Mouse (Mus musculus) gonadal fat pad, adult 2 months (tissue): ENCODE measurements around the gene Trim3. TPM values are rescaled to one million over a fixed set of nuclear protein-coding genes. Genes with fewer than 3 reads are reported as not detected.

ENCODE experiments used
- DNase-seq: peaks from one replicate; pipeline ENCODE4 v3.0.0-alpha.2; 2012; ENCODE audit warnings: low read depth
- polyA plus RNA-seq: library from polyadenylated mRNA; depleted of rRNA; stranded (reverse); fragments of >200 nt; gene quantifications from 2 replicates; pipeline ENCODE4 v1.2.3, GENCODE M21; 2012; rRNA removed

Trim3 gene
- polyA plus RNA-seq = 52.2 and 52.6 TPM in 2 replicates

- DNase-seq = no peak
Measured at GRCm38 (mm10) chr7:105633127-105633800, at the start of gene Trim3. Gene Trim3, minus strand, starts transcription at chr7:105633571.

GRCm38 (mm10) chr7:105650639-105651435, 17.5 kb upstream of the Trim3 start, which contains the start of gene Dnhd1:
Gene Dnhd1, plus strand, starts transcription at chr7:105650827.
- no peak for DNase-seq

DNA sequence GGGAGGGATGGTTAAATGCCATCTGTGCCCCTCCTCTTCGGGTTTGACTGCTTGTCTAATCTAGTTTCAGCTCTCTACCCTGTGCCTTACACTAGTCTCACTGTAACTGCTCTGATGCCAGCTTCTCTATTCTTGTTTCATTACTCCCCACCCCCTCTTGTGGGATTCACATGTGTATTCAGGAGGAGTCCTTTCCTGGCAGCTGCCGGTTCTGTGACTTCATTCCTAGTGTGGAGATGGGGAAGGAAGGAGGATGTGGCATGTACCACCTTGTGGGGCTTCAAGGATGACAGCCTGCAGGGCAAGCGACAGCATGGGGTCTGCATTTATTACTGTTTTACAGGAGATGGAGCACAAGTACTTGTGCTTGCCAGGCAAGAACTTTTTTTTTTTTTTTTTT, 8.6 kb upstream of the Trim3 start:
- DNase-seq = no peak

GRCm38 (mm10) chr7:105640894-105641255, 7.5 kb upstream of the Trim3 start:
- DNase-seq = no peak

DNA sequence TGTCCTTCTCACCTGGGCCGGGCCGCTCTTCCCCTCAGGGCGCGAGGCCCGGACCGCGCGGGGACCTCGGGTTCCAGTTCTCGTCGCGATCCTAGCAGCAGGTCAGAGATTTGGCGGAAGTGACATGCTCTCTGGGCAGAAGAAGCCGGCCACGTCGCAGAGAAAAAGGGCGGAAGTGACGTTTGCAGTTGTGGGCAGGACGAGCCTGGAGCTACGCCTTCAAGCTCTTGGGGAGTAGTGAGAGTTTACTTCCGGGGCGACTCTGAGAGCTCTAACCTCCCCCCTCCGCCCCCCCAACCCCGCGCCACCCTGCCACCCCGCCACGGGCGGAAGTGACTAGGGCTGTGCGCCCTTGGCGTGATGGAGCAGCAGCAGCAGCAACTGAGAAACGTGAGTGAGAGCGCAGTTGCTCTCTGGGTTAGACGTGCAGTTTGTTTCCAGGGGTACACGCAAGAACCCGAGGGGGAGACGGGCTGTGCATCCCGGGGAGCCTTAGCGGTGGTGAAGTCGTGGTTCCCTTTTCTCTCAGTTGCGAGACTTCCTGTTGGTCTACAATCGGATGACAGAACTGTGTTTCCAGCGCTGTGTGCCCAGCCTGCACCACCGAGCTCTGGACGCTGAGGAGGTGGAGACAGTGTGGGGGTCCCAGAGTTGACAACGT, 7.0 kb upstream of the Trim3 start, which contains the start of the genes Arfip2 and Gm45799:
Arfip2 (minus strand) TSS at position 184 of the 661 bp plus-strand sequence.
Gm45799 (plus strand) TSS at position 320 of the 661 bp plus-strand sequence.
- peak; percentile 73 for DNase-seq

- DNase-seq = no peak
Measured at GRCm38 (mm10) chr7:105639756-105640155, 6.4 kb upstream of the Trim3 start, which contains the start of gene Timm10b. Gene Timm10b, plus strand, starts transcription at chr7:105640056.

DNA sequence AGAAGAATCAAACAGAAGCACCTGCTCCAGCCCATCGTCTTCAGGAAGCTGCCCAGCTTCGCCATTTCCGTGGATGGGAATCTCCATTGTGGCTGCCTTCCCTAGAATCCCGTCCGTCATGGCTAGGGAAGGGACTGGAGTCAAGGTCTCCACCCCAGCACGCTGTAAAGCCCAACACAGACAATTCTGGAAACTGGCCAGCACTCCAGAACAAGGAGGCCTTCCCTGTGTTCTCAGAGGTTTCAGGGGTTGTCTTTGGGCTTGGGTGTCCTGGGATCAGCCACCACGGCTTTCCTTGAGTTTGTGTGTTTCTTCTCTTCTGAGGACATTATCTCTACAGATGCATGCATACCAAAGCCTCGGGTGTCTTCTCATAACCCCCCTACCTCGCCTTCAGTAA, 5.9 kb upstream of the Trim3 start:
- no peak for DNase-seq

GRCm38 (mm10) chr7:105638776-105639175, 5.4 kb upstream of the Trim3 start:
- no peak for DNase-seq

- DNase-seq = no peak
Measured at GRCm38 (mm10) chr7:105635726-105636125, 2.4 kb upstream of the Trim3 start.

- DNase-seq = no peak
Measured at GRCm38 (mm10) chr7:105634272-105634920, 1.0 kb upstream of the Trim3 start.

GRCm38 (mm10) chr7:105633801-105634135, 397 bp upstream of the Trim3 start:
- DNase-seq = no peak

GRCm38 (mm10) chr7:105632551-105632972, 809 bp downstream of the Trim3 start:
- no peak for DNase-seq

DNA sequence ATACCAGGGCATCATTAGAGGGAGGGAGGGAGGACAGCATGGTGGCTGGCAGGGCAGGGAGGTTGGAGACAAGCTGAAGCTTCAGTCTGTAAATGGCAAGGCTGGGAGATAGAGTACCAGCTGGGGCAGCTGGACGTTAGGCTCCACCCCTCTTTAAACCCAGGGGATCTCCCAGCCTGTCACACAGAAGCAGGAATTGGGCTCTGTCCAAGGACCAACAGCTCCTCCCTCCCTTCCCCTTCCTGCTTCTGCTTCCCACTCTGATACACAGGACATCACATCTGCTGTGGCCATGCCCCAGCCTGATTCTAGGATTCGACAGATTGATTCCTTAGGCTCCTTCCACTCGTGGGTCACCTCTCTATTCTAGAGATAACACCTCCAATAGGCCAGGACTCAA, 4.7 kb downstream of the Trim3 start:
- DNase-seq = no peak

GRCm38 (mm10) chr7:105625397-105625796, 8.0 kb downstream of the Trim3 start:
- DNase-seq = no peak

DNA sequence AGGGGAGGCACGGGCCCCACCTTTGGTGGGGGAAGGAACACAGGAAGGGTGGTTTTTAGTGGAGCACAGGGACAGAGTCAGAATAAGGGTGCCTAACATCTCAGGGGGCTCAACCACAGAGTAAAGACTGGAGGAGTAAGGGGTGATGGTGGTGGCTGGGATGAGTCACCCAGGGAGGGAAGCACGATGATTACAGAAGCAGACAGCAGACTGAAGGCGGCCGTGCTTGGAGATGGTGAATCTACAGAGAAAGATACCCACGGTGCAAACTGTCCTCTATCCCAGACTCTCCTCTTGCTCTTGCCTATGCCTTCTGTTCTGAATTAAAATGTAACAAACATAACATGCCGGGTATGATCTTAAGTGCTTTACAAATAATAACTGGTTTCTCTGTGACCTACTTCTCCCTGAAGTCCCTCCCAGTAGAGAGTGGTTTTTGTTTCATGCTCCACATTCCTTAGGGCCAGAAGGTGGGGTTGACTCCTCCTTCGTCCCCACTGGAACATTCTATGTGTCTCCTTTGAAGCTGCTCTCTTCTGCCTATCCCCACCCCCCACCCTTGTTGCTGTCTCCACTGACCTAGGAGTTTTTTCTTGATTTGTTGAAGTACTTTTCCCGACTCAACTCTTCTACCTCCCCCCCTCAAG, 11.6 kb downstream of the Trim3 start:
- DNase-seq = no peak

GRCm38 (mm10) chr7:105621053-105621452, 12.3 kb downstream of the Trim3 start:
- no peak for DNase-seq

DNA sequence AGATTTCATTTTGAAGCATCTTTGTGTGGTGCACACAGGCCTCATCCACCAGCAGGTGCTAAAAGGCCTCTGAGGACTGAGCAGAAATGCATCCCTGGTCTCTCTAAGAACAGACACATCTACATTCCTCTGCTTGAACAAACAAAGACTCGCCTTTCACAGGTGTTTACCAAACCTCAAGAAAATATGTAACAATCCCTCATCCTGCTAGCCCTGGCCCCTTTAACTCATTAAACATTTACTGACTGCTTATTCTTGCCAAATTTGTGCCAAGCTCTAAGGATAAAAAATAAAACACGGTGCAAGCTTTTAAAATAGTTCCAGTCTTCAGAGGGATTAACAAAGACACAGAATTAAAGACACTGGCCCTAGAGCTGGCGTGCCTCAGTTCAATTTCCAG, 13.7 kb downstream of the Trim3 start:
- DNase-seq = no peak

DNA sequence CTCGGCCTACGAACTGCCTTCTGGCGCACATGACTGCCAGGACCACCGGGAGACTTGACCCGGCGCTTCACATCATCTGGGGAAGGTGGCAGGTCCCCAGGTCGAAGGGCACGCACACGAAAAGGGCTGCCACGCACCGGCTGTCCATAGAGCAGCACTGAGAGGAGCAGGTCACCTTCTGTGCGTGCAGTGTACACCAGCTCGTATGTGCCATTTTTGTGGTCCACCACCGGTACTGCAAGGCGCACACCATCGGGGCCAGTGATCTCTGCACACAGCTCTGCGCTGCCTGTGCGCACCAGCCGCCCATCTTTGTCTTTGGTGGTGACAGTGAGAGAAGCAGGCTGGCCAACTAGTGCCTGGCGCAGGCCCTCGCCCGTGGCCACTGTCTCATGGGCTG, 15.6 kb downstream of the Trim3 start:
- no peak for DNase-seq

DNA sequence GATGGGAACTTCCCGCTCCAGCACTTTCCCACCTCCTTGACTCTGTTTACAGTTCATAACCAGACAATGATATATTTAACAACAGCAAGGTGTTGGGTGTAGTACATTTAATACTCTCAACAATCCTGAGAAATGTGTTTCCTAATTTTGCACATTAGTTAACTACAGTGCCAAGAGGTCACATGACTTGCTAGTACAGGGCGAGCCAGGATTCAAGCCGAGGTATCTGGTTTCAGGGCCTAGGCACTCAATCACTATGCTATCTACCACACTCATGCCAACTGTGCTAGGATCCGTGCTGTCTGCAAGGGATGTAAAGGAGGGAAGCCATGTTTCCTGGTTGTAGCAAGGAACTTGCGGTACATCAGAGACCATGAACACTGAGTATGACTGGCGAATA, 16.8 kb downstream of the Trim3 start:
- DNase-seq = no peak

GRCm38 (mm10) chr7:105615720-105616119, 17.7 kb downstream of the Trim3 start:
- no peak for DNase-seq

DNA sequence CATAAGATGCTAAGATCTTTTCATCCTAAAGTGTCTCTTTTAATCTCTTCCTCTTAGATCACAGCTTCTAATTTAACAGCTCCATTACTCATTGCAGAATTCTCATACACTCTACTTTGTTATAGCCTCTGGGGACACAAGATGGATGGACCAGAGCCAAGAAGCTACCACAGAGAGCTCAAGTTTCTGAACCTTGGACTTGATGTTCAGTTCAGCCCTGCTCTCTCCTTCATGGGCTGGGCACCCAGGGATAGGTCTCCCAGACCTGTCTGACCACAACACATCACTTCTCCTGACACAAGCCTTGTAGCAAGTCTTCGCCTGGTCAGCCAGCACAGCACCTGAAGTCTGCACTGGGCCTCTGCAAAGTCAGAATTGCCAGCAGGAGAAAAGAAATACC, 19.0 kb downstream of the Trim3 start:
- DNase-seq = no peak

DNA sequence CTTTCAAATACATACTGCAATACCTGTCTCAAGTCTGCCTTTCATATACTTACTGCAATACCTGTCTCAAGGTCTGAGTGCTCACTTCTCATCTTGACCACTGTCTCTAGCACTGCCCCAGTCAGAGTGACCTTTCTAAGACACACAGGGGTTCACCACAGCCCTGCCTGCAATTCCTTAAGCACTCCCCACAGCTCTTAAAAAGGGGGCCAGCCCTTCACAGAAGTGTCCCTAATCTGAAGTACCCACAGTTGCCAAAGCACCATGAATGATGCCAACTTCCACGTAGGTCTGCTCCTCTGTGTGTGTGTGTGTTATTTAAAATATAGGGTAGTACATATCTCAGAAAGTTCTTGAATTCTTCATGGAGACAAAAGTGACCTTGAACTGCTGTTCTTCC, 21.6 kb downstream of the Trim3 start:
- no peak for DNase-seq
